Mouse (Mus musculus): Measurements from ENCODE around the gene Nt5c3b. TPM values are rescaled to one million over a fixed set of nuclear protein-coding genes. Genes with fewer than 3 reads are reported as not detected.

Nt5c3b gene
- polyA plus RNA-seq, 1 experiment from 2014 or later = 127 TPM

GRCm38 (mm10) chr11:100471352-100472196 is 30.0 kb upstream of the Nt5c3b start:
- Histone ChIP-seq H3K4me2 (ENCODE audit: low read length) (peak overlapping the region; percentile 76), H3K4me3 (ENCODE audit: low read length) (peak overlapping the region; percentile 94), H3K4me1 (ENCODE audit: control insufficient read depth, insufficient read depth, low read depth, low read length) (peaks cover 18% of the 10 kb centered on the region), H3K9ac (ENCODE audit: low read depth, low read length) (peak overlapping the region; percentile 96), H3K27me3 (replicated peaks; ENCODE audit: control insufficient read depth, insufficient read depth, low read length) (no peaks in the 10 kb centered on the region), H3K9me3 (ENCODE audit: control insufficient read depth, low read length) (no peaks in the 10 kb centered on the region), H3K27ac (ENCODE audit: low read depth, low read length) (peak overlapping the region; percentile 90), H3K36me3 (ENCODE audit: control insufficient read depth, insufficient read depth, low read length) (peaks cover 6% of the 10 kb centered on the region)
- 3% methylated on average over 30 of the region's 30 CpGs for WGBS
- ATAC-seq = 0 out of 2 replicates have a peak, but pooled peaks have one; percentile 6

DNA sequence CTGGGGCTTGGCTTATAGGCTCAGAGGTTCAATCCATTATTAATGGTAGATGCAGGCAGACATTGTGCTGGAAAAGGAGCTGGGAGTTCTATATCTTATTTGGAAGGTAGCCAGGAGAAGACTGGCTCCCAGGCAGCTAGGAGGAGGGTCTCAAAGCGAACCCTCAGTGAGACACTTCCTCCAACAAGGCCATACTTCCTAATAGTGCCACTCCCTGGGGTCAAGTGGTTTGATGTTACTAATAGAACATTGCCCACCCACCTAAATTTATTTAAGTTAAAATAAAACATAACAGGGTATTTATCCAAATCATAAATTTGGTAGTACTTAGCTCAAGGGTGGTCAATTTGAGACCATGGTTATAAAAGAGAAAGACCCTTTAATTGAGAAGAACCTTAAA is 24.2 kb upstream of the Nt5c3b start:
- WGBS = 83% methylated on average over 1 of the region's 1 CpGs

DNA sequence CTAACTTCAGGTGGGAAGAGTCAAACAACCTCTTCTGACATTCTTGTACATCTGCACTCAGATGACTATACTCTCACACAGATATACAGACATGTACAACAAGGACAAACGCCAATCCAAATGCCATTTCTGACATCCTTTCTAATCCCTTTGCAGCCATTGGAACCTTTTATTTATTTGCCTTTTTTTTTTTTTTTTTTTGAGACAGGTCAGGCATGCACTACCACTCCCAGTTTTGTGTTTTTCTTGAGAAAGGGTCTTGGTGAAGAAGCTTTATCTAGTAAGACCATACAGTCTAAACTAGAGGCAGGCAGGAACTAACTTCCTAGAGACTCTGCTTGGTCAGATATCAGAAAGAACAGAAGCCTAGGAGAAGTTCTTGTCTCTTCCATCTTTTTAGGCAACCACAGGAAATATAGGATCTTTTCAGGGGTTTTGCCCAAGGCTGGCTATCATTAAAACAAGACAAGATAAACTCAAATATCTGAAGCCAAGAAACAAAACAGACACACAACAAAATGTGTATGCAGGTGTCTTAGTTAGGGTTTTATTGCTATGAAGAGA is 23.7 kb upstream of the Nt5c3b start:
- H3K9ac ChIP-seq (ENCODE audit: low read depth, low read length) = no peak overlapping the region
- H3K4me1 ChIP-seq (ENCODE audit: control insufficient read depth, insufficient read depth, low read depth, low read length) = peaks cover 8% of the 10 kb centered on the region
- H3K27ac ChIP-seq (ENCODE audit: low read depth, low read length) = no peak overlapping the region
- peaks cover 10% of the 10 kb centered on the region; the same call in 1 of the 2 replicates for H3K36me3 ChIP-seq (ENCODE audit: control insufficient read depth, insufficient read depth, low read length)
- H3K9me3 ChIP-seq (ENCODE audit: control insufficient read depth, low read length) = no peaks in the 10 kb centered on the region
- no peak overlapping the region for H3K4me2 ChIP-seq (ENCODE audit: low read length)
- ATAC-seq = no peak
- no peaks in the 10 kb centered on the region for H3K27me3 ChIP-seq (replicated peaks; ENCODE audit: control insufficient read depth, insufficient read depth, low read length)
- WGBS = 93% methylated on average over 1 of the region's 1 CpGs
- no peak overlapping the region for H3K4me3 ChIP-seq (ENCODE audit: low read length)

More for the DNA sequence above, 24.2 kb upstream of the Nt5c3b start:
- no peak overlapping the region for H3K9ac ChIP-seq (ENCODE audit: low read depth, low read length)
- peaks cover 7% of the 10 kb centered on the region; the same call in 1 of the 2 replicates for H3K36me3 ChIP-seq (ENCODE audit: control insufficient read depth, insufficient read depth, low read length)
- H3K4me2 ChIP-seq (ENCODE audit: low read length) = no peak overlapping the region
- no peaks in the 10 kb centered on the region for H3K27me3 ChIP-seq (replicated peaks; ENCODE audit: control insufficient read depth, insufficient read depth, low read length)
- H3K9me3 ChIP-seq (ENCODE audit: control insufficient read depth, low read length) = no peaks in the 10 kb centered on the region
- H3K27ac ChIP-seq (ENCODE audit: low read depth, low read length) = no peak overlapping the region
- no peak for ATAC-seq
- peaks cover 13% of the 10 kb centered on the region for H3K4me1 ChIP-seq (ENCODE audit: control insufficient read depth, insufficient read depth, low read depth, low read length)
- no peak overlapping the region for H3K4me3 ChIP-seq (ENCODE audit: low read length)

DNA sequence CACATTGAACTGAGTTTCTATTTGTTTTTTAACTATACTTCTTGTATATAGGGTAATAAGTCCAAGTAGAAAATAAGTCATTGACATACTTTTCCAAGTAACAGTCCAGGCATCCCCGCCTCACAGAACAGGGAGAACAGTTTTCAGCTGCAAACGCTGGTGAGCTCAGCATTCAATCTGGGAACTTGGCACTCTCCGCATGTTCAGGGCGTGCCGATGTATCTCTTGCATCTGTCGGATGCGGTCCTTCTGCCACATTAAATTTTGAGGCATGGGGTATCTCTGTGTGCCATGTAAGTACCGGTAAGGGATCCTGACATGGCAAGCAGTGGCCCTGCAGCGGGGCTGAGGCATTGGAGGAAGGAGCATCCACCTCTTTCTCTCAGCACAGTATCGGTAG is 21.1 kb upstream of the Nt5c3b start:
- no peak overlapping the region for H3K27ac ChIP-seq (ENCODE audit: low read depth, low read length)
- H3K4me3 ChIP-seq (ENCODE audit: low read length) = no peak overlapping the region
- H3K4me2 ChIP-seq (ENCODE audit: low read length) = no peak overlapping the region
- 90% methylated on average over 10 of the region's 10 CpGs for WGBS
- no peak overlapping the region for H3K9ac ChIP-seq (ENCODE audit: low read depth, low read length)
- no peaks in the 10 kb centered on the region for H3K9me3 ChIP-seq (ENCODE audit: control insufficient read depth, low read length)
- no peaks in the 10 kb centered on the region for H3K4me1 ChIP-seq (ENCODE audit: control insufficient read depth, insufficient read depth, low read depth, low read length)
- H3K27me3 ChIP-seq (replicated peaks; ENCODE audit: control insufficient read depth, insufficient read depth, low read length) = no peaks in the 10 kb centered on the region
- peaks cover 10% of the 10 kb centered on the region; the same call in 1 of the 2 replicates for H3K36me3 ChIP-seq (ENCODE audit: control insufficient read depth, insufficient read depth, low read length)
- ATAC-seq = no peak

DNA sequence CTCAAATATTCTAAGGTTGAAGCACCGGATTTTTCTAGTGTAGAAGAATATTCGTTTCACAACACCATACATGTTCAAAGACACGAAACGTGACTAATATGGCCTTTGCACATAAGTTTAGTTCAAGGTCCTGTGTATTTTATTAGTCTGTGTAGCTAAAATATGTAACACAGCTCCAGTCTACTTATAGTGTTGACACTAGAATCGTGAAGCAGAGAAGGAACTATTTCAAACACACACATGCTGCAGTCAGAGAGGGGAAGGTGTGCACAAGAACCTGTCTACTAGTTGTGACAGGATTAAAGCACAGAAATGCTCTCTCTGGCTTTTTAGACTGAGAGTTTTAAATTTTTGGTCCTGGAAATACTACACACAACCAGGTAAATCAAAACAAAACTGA is 16.1 kb upstream of the Nt5c3b start:
- Histone ChIP-seq H3K4me3 (ENCODE audit: low read length) (no peak overlapping the region), H3K27me3 (replicated peaks; ENCODE audit: control insufficient read depth, insufficient read depth, low read length) (no peaks in the 10 kb centered on the region), H3K27ac (ENCODE audit: low read depth, low read length) (no peak overlapping the region), H3K9me3 (ENCODE audit: control insufficient read depth, low read length) (no peaks in the 10 kb centered on the region), H3K36me3 (ENCODE audit: control insufficient read depth, insufficient read depth, low read length) (peaks cover 15% of the 10 kb centered on the region; the same call in 1 of the 2 replicates), H3K4me2 (ENCODE audit: low read length) (no peak overlapping the region), H3K4me1 (ENCODE audit: control insufficient read depth, insufficient read depth, low read depth, low read length) (no peaks in the 10 kb centered on the region), H3K9ac (ENCODE audit: low read depth, low read length) (no peak overlapping the region)
- WGBS = 91% methylated on average over 5 of the region's 5 CpGs
- no peak for ATAC-seq

DNA sequence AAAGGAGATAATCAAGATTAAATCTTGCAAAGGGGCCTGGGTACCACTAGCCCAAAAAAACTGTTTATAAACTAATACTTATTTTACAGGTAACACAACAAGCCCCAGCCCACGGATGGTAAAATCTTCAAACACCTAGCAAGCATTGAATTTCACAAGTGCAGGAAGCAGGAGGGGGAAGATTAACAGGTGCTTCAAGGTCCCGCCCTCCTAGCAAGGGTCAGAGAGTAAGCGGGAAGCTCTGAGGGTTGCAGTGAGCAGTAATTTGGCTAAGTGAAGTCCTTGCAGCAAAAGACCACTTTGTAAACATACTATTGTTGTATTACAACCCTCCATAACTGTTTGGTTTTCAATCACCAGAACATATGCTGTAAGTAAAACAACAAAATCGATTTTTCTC is 15.6 kb upstream of the Nt5c3b start:
- 88% methylated on average over 4 of the region's 4 CpGs for WGBS
- ATAC-seq = no peak
- H3K27me3 ChIP-seq (replicated peaks; ENCODE audit: control insufficient read depth, insufficient read depth, low read length) = no peaks in the 10 kb centered on the region
- no peaks in the 10 kb centered on the region for H3K9me3 ChIP-seq (ENCODE audit: control insufficient read depth, low read length)
- H3K27ac ChIP-seq (ENCODE audit: low read depth, low read length) = no peak overlapping the region
- no peak overlapping the region for H3K9ac ChIP-seq (ENCODE audit: low read depth, low read length)
- H3K4me1 ChIP-seq (ENCODE audit: control insufficient read depth, insufficient read depth, low read depth, low read length) = no peaks in the 10 kb centered on the region
- no peak overlapping the region for H3K4me2 ChIP-seq (ENCODE audit: low read length)
- peaks cover 13% of the 10 kb centered on the region; the same call in 1 of the 2 replicates for H3K36me3 ChIP-seq (ENCODE audit: control insufficient read depth, insufficient read depth, low read length)
- H3K4me3 ChIP-seq (ENCODE audit: low read length) = no peak overlapping the region

- ATAC-seq = no peak
- peaks cover 5% of the 10 kb centered on the region for H3K4me1 ChIP-seq (ENCODE audit: control insufficient read depth, insufficient read depth, low read depth, low read length)
- H3K4me2 ChIP-seq (ENCODE audit: low read length) = no peak overlapping the region
- 73% methylated on average over 6 of the region's 6 CpGs for WGBS
- H3K27me3 ChIP-seq (replicated peaks; ENCODE audit: control insufficient read depth, insufficient read depth, low read length) = no peaks in the 10 kb centered on the region
- no peak overlapping the region for H3K9ac ChIP-seq (ENCODE audit: low read depth, low read length)
- H3K4me3 ChIP-seq (ENCODE audit: low read length) = no peak overlapping the region
- no peaks in the 10 kb centered on the region for H3K9me3 ChIP-seq (ENCODE audit: control insufficient read depth, low read length)
- no peak overlapping the region for H3K27ac ChIP-seq (ENCODE audit: low read depth, low read length)
- H3K36me3 ChIP-seq (ENCODE audit: control insufficient read depth, insufficient read depth, low read length) = no peaks in the 10 kb centered on the region
Observed at GRCm38 (mm10) chr11:100442625-100443024, 1.0 kb upstream of the Nt5c3b start.

GRCm38 (mm10) chr11:100440691-100441522 is 701 bp downstream of the Nt5c3b start:
- Histone ChIP-seq H3K36me3 (ENCODE audit: control insufficient read depth, insufficient read depth, low read length) (0 out of 2 replicates have a peak, but pooled peaks cover 2% of the 10 kb centered on the region), H3K4me3 (ENCODE audit: low read length) (peak overlapping the region; percentile 80), H3K27ac (ENCODE audit: low read depth, low read length) (peak overlapping the region; percentile 78), H3K9ac (ENCODE audit: low read depth, low read length) (peak overlapping the region; percentile 94), H3K4me1 (ENCODE audit: control insufficient read depth, insufficient read depth, low read depth, low read length) (peaks cover 5% of the 10 kb centered on the region), H3K9me3 (ENCODE audit: control insufficient read depth, low read length) (no peaks in the 10 kb centered on the region), H3K4me2 (ENCODE audit: low read length) (peak overlapping the region; percentile 81), H3K27me3 (replicated peaks; ENCODE audit: control insufficient read depth, insufficient read depth, low read length) (no peaks in the 10 kb centered on the region)
- peak; percentile 97 for ATAC-seq
- 2% methylated on average over 49 of the region's 52 CpGs for WGBS

All from hindbrain, embryonic 16.5 days (tissue).